Mouse (Mus musculus) forebrain, embryonic 12.5 days (tissue): ENCODE measurements at regions not wholly inside any gene's neighbourhood (a gene's known extent, or its start where the extent isn't known, plus 50 kb on each side); places are given as distances from the start of the nearest gene placed in this dataset.
"Not testable (repeated sequence)": the region's sequence is repeated elsewhere in the genome, so short reads cannot be mapped to it uniquely, and the experiment has no call there.

Experiments used
- ATAC-seq: fragments of 200-750 bp; cut with Nextera tagmentation; 2 replicates; pipeline ENCODE4 v1.8.0; 2017; ENCODE audit warnings: moderate TSS enrichment; ENCODE audit not compliant: low FRiP score
- H3K27ac ChIP-seq: fragments of 300-500 bp; sonication (generic); 2 replicates; pipeline ENCODE4 v1.5.1; 2016; ENCODE audit warnings: mild to moderate bottlenecking
- H3K27me3 ChIP-seq: fragments of 300-500 bp; sonication (generic); 2 replicates; pipeline ENCODE4 v1.6.1; 2016; ENCODE audit warnings: mild to moderate bottlenecking
- H3K36me3 ChIP-seq: fragments of 300-500 bp; sonication (generic); replicated peaks from 2 replicates; pipeline ENCODE4 v1.6.1; 2016; ENCODE audit warnings: mild to moderate bottlenecking
- H3K4me1 ChIP-seq: fragments of 300-500 bp; sonication (generic); 2 replicates; pipeline ENCODE4 v1.6.1; 2016
- H3K4me2 ChIP-seq: fragments of 300-500 bp; sonication (generic); 2 replicates; pipeline ENCODE4 v1.6.1; 2016; ENCODE audit warnings: mild to moderate bottlenecking, moderate library complexity
- H3K4me3 ChIP-seq: fragments of 300-500 bp; sonication (generic); replicated peaks from 2 replicates; pipeline ENCODE4 v1.5.1; 2016; ENCODE audit warnings: mild to moderate bottlenecking
- H3K9ac ChIP-seq: fragments of 300-500 bp; sonication (generic); 2 replicates; pipeline ENCODE4 v1.6.1; 2016; ENCODE audit warnings: mild to moderate bottlenecking
- H3K9me3 ChIP-seq: fragments of 300-500 bp; sonication (generic); 2 replicates; pipeline ENCODE4 v1.6.1; 2016
- WGBS: fragments of 180-500 bp; shearing (Covaris S2); methylation state at CpG from one replicate; pipeline ENCODE4 v1.1.7; 2016; 5-methylcytosine and 5-hydroxymethylcytosine counted together

GRCm38 (mm10) chr1:96626271-96626670 lies 245.7 kb downstream of the Slco4c1 start:
- no peak overlapping the region for H3K4me2 ChIP-seq

GRCm38 (mm10) chr1:96625326-96625725 lies 246.6 kb downstream of the Slco4c1 start:
- H3K36me3 ChIP-seq, H3K4me2 ChIP-seq, H3K27me3 ChIP-seq, H3K9me3 ChIP-seq, H3K9ac ChIP-seq, H3K4me3 ChIP-seq, H3K4me1 ChIP-seq, ATAC-seq, H3K27ac ChIP-seq: not testable (repeated sequence)
- 92% methylated on average over 5 of the region's 5 CpGs for WGBS

More at GRCm38 (mm10) chr1:96626271-96626670, 245.7 kb downstream of the Slco4c1 start:
- no peak for ATAC-seq
- no peaks in the 10 kb centered on the region for H3K9me3 ChIP-seq
- H3K4me1 ChIP-seq, result no peaks in the 10 kb centered on the region
- no peaks in the 10 kb centered on the region for H3K36me3 ChIP-seq
- WGBS, result 92% methylated on average over 1 of the region's 1 CpGs
- no peak overlapping the region for H3K27ac ChIP-seq
- no peak overlapping the region for H3K9ac ChIP-seq
- H3K4me3 ChIP-seq, result no peak overlapping the region
- H3K27me3 ChIP-seq, result no peaks in the 10 kb centered on the region

GRCm38 (mm10) chr1:96596141-96596540 lies 275.8 kb downstream of the Slco4c1 start:
- Histone ChIP-seq H3K9me3 (no peaks in the 10 kb centered on the region), H3K27ac (no peak overlapping the region), H3K27me3 (no peaks in the 10 kb centered on the region), H3K9ac (no peak overlapping the region), H3K36me3 (no peaks in the 10 kb centered on the region), H3K4me1 (no peaks in the 10 kb centered on the region), H3K4me3 (no peak overlapping the region), H3K4me2 (no peak overlapping the region)
- no peak for ATAC-seq
- 78% methylated on average over 3 of the region's 3 CpGs for WGBS

GRCm38 (mm10) chr1:96569281-96569680 lies 302.7 kb downstream of the Slco4c1 start:
- H3K27me3 ChIP-seq, result no peaks in the 10 kb centered on the region
- H3K27ac ChIP-seq, result no peak overlapping the region
- H3K9ac ChIP-seq, result no peak overlapping the region
- no peaks in the 10 kb centered on the region for H3K4me1 ChIP-seq
- H3K4me3 ChIP-seq, result no peak overlapping the region
- ATAC-seq, result no peak
- H3K36me3 ChIP-seq, result no peaks in the 10 kb centered on the region
- H3K4me2 ChIP-seq, result no peak overlapping the region
- H3K9me3 ChIP-seq, result no peaks in the 10 kb centered on the region

GRCm38 (mm10) chr1:96563279-96563910 lies 308.6 kb downstream of the Slco4c1 start:
- Histone ChIP-seq H3K4me3 (no peak overlapping the region), H3K9ac (no peak overlapping the region), H3K4me2 (no peak overlapping the region), H3K36me3 (no peaks in the 10 kb centered on the region), H3K27ac (no peak overlapping the region), H3K27me3 (no peaks in the 10 kb centered on the region), H3K9me3 (no peaks in the 10 kb centered on the region), H3K4me1 (no peaks in the 10 kb centered on the region)
- ATAC-seq, result no peak
- WGBS, result 78% methylated on average over 3 of the region's 3 CpGs

GRCm38 (mm10) chr1:96556258-96556657 lies 315.7 kb downstream of the Slco4c1 start:
- H3K36me3 ChIP-seq, result no peaks in the 10 kb centered on the region
- ATAC-seq, result no peak
- H3K9ac ChIP-seq, result no peak overlapping the region
- no peaks in the 10 kb centered on the region for H3K4me1 ChIP-seq
- no peaks in the 10 kb centered on the region for H3K27me3 ChIP-seq
- no peaks in the 10 kb centered on the region for H3K9me3 ChIP-seq
- H3K4me2 ChIP-seq, result no peak overlapping the region
- H3K27ac ChIP-seq, result no peak overlapping the region
- no peak overlapping the region for H3K4me3 ChIP-seq

- Histone ChIP-seq H3K9me3 (no peaks in the 10 kb centered on the region), H3K4me3 (no peak overlapping the region), H3K36me3 (no peaks in the 10 kb centered on the region), H3K4me2 (no peak overlapping the region), H3K27me3 (no peaks in the 10 kb centered on the region), H3K9ac (no peak overlapping the region), H3K4me1 (no peaks in the 10 kb centered on the region), H3K27ac (no peak overlapping the region)
- ATAC-seq, result no peak
- 80% methylated on average over 3 of the region's 3 CpGs for WGBS
Observed at GRCm38 (mm10) chr1:96519347-96519746, 352.6 kb downstream of the Slco4c1 start.

GRCm38 (mm10) chr1:96501007-96501406 lies 371.0 kb downstream of the Slco4c1 start:
- Histone ChIP-seq H3K4me3 (no peak overlapping the region), H3K4me1 (no peaks in the 10 kb centered on the region), H3K9ac (no peak overlapping the region), H3K27ac (no peak overlapping the region), H3K36me3 (no peaks in the 10 kb centered on the region), H3K9me3 (no peaks in the 10 kb centered on the region), H3K27me3 (no peaks in the 10 kb centered on the region), H3K4me2 (no peak overlapping the region)
- no peak for ATAC-seq

- 65% methylated on average over 1 of the region's 1 CpGs for WGBS
- no peak overlapping the region for H3K9ac ChIP-seq
- H3K36me3 ChIP-seq, result no peaks in the 10 kb centered on the region
- H3K4me3 ChIP-seq, result no peak overlapping the region
- no peak overlapping the region for H3K4me2 ChIP-seq
- no peak for ATAC-seq
- H3K9me3 ChIP-seq, result no peaks in the 10 kb centered on the region
- H3K4me1 ChIP-seq, result no peaks in the 10 kb centered on the region
- no peak overlapping the region for H3K27ac ChIP-seq
- H3K27me3 ChIP-seq, result no peaks in the 10 kb centered on the region
Observed at GRCm38 (mm10) chr1:96482816-96483215, 389.2 kb downstream of the Slco4c1 start.

GRCm38 (mm10) chr1:96450852-96451251 lies 421.1 kb downstream of the Slco4c1 start:
- no peak overlapping the region for H3K4me2 ChIP-seq
- no peaks in the 10 kb centered on the region for H3K9me3 ChIP-seq
- 74% methylated on average over 1 of the region's 1 CpGs for WGBS
- no peak overlapping the region for H3K4me3 ChIP-seq
- H3K27me3 ChIP-seq, result no peaks in the 10 kb centered on the region
- no peak overlapping the region for H3K27ac ChIP-seq
- ATAC-seq, result no peak
- H3K4me1 ChIP-seq, result no peaks in the 10 kb centered on the region
- H3K36me3 ChIP-seq, result no peaks in the 10 kb centered on the region
- no peak overlapping the region for H3K9ac ChIP-seq

- H3K4me2 ChIP-seq, result no peak overlapping the region
- H3K4me3 ChIP-seq, result no peak overlapping the region
- H3K4me1 ChIP-seq, result no peaks in the 10 kb centered on the region
- no peak overlapping the region for H3K9ac ChIP-seq
- H3K27ac ChIP-seq, result no peak overlapping the region
- no peaks in the 10 kb centered on the region for H3K36me3 ChIP-seq
- no peak for ATAC-seq
- whole genome bisulfite sequencing, result 87% methylated on average over 1 of the region's 1 CpGs
- H3K9me3 ChIP-seq, result no peaks in the 10 kb centered on the region
- H3K27me3 ChIP-seq, result no peaks in the 10 kb centered on the region
Observed at GRCm38 (mm10) chr1:96445215-96445614, 426.8 kb downstream of the Slco4c1 start.

- no peaks in the 10 kb centered on the region for H3K36me3 ChIP-seq
- H3K4me1 ChIP-seq, result no peaks in the 10 kb centered on the region
- no peak overlapping the region for H3K4me2 ChIP-seq
- no peak overlapping the region for H3K27ac ChIP-seq
- H3K9ac ChIP-seq, result no peak overlapping the region
- H3K27me3 ChIP-seq, result no peaks in the 10 kb centered on the region
- H3K9me3 ChIP-seq, result no peaks in the 10 kb centered on the region
- 77% methylated on average over 2 of the region's 2 CpGs for WGBS
- ATAC-seq, result no peak
- no peak overlapping the region for H3K4me3 ChIP-seq
Observed at GRCm38 (mm10) chr1:96433057-96433456, 438.9 kb downstream of the Slco4c1 start.

GRCm38 (mm10) chr1:96423481-96423880 lies 448.5 kb downstream of the Slco4c1 start:
- Histone ChIP-seq H3K4me3 (no peak overlapping the region), H3K4me2 (no peak overlapping the region), H3K9ac (no peak overlapping the region), H3K4me1 (no peaks in the 10 kb centered on the region), H3K27ac (no peak overlapping the region), H3K9me3 (no peaks in the 10 kb centered on the region), H3K27me3 (no peaks in the 10 kb centered on the region), H3K36me3 (no peaks in the 10 kb centered on the region)
- ATAC-seq, result no peak
